9 mouse cellular contexts compared by ENCODE assay signal in the genomic region with DNA sequence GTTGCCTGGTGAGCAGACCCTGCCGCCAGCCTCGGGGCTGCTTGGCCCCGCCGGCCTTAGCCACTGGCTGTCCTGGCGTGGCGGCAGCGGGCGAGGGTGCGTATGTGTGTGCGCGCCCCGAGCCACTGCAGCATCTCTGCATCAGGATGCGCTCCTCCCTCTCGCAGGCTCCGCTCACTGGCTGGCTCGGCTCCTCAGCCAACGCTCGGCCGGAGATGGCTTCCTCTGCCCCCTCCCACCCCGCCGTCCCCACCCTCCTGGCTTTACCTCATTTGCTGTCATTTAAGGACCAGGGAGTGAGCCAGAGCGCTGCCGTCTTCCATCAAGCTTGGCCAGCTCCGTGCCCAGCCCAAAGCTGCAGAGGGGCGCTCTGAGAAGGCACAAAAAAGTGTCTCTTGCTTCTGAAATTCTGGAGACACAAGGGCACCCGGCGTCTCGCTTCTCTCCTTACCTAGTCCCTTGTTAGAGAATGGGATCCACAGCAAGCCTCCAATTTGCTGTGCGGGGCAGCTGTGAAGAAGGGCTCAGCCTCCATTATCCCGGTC. TPM values are rescaled to one million over a fixed set of nuclear protein-coding genes. Genes with fewer than 3 reads are reported as not detected.
A peak's percentile ranks its signal among the peaks of the same experiment; 100 is the strongest.
DNase-seq lines count a peak whose midpoint lies in the region; ATAC-seq and TF ChIP-seq lines count a peak whose summit lies in the region.
"Had no signal": no experiment of that assay in that cellular context is flagged by ENCODE, and none has a peak within 500 bp of the region (broad histone marks: within the 10 kb centered on the region; RNA-seq: fewer than 3 reads in every experiment).

A gene (minus strand): TSS at position 495 of the 545 bp plus-strand sequence.

- H3K9ac ChIP-seq in lung, embryonic 15.5 days, result no peak within 1 kb of the TSS
- H3K9ac ChIP-seq in forebrain, embryonic 11.5 days (ENCODE audit: low read length), result peak within 1 kb of the TSS; percentile 39
- peak within 1 kb of the TSS; percentile 84 for H3K9ac ChIP-seq in neural tube, embryonic 13.5 days
- H3K9ac ChIP-seq: liver, embryonic 13.5 days had no signal

- peak within 1 kb of the TSS; percentile 12; the same call in 1 of the 2 replicates for H3K4me3 ChIP-seq in lung, embryonic 15.5 days
- peak within 1 kb of the TSS; percentile 36 for H3K4me3 ChIP-seq in forebrain, embryonic 11.5 days (ENCODE audit: low read depth, low read length)
- H3K4me3 ChIP-seq in neural tube, embryonic 13.5 days, result peak within 1 kb of the TSS; percentile 55
- H3K4me3 ChIP-seq in gastrocnemius, adult 2 months, result no peak within 1 kb of the TSS
- H3K4me3 ChIP-seq: liver, embryonic 13.5 days had no signal

- TF ChIP-seq CTCF in gastrocnemius, adult 2 months (IDR thresholded peaks at IDR 0.05), result no peak

- no peaks in the 10 kb centered on the region for H3K36me3 ChIP-seq in lung, embryonic 15.5 days
- H3K36me3 ChIP-seq in forebrain, embryonic 11.5 days (ENCODE audit: control insufficient read depth, insufficient read depth, low read length), result no peaks in the 10 kb centered on the region
- H3K36me3 ChIP-seq in neural tube, embryonic 13.5 days, result no peaks in the 10 kb centered on the region
- H3K36me3 ChIP-seq: liver, embryonic 13.5 days had no signal

- intact Hi-C loops in gastrocnemius, adult 2 months (cut with DNase I), result no loop called here

- H3K4me1 ChIP-seq in lung, embryonic 15.5 days, result peaks cover 31% of the 10 kb centered on the region
- peaks cover 14% of the 10 kb centered on the region; the same call in 1 of the 2 replicates for H3K4me1 ChIP-seq in forebrain, embryonic 11.5 days (replicated peaks; ENCODE audit: control insufficient read depth, insufficient read depth, low read length)
- peaks cover 61% of the 10 kb centered on the region for H3K4me1 ChIP-seq in neural tube, embryonic 13.5 days (replicated peaks)
- H3K4me1 ChIP-seq: liver, embryonic 13.5 days had no signal

- H3K9me3 ChIP-seq in lung, embryonic 15.5 days, result no peaks in the 10 kb centered on the region
- no peaks in the 10 kb centered on the region for H3K9me3 ChIP-seq in forebrain, embryonic 11.5 days (ENCODE audit: control insufficient read depth, low read length)
- H3K9me3 ChIP-seq in neural tube, embryonic 13.5 days, result no peaks in the 10 kb centered on the region
- H3K9me3 ChIP-seq: liver, embryonic 13.5 days had no signal

- H3K4me2 ChIP-seq in lung, embryonic 15.5 days, result peak within 1 kb of the TSS; percentile 38
- peak within 1 kb of the TSS; percentile 66 for H3K4me2 ChIP-seq in forebrain, embryonic 11.5 days (ENCODE audit: low read depth, low read length, severe bottlenecking)
- H3K4me2 ChIP-seq in neural tube, embryonic 13.5 days, result peak within 1 kb of the TSS; percentile 64
- H3K4me2 ChIP-seq: liver, embryonic 13.5 days had no signal

- under 1% methylated on average over 30 of the region's 30 CpGs for WGBS in lung, embryonic 15.5 days
- 2% methylated on average over 30 of the region's 30 CpGs for WGBS in forebrain, embryonic 11.5 days
- WGBS in neural tube, embryonic 13.5 days, result under 1% methylated on average over 30 of the region's 30 CpGs

- H3K27me3 ChIP-seq in lung, embryonic 15.5 days, result peaks cover 43% of the 10 kb centered on the region
- H3K27me3 ChIP-seq in forebrain, embryonic 11.5 days (ENCODE audit: control insufficient read depth, insufficient read depth, low read length), result peaks cover 28% of the 10 kb centered on the region
- H3K27me3 ChIP-seq in neural tube, embryonic 13.5 days, result peaks cover 16% of the 10 kb centered on the region

- no peak for DNase-seq in lung, postnatal 25 days (ENCODE audit: low spot score)
- DNase-seq in forebrain, embryonic 11.5 days (ENCODE audit: low spot score), result peak; percentile 78
- DNase-seq in layer of hippocampus, postnatal 36 days, result peak; percentile 67 to 68
- no peak for DNase-seq in gastrocnemius, adult 2 months
- DNase-seq in ovary, postnatal 36 days (ENCODE audit: low spot score), result no peak
- no peak for DNase-seq in kidney, adult 11 months
- DNase-seq: liver, embryonic 13.5 days had no signal

- no peak for ATAC-seq in lung, embryonic 15.5 days (ENCODE audit: borderline replicate concordance, extremely low read depth, low FRiP score, low TSS enrichment)
- peak; percentile 74 for ATAC-seq in forebrain, embryonic 11.5 days (replicated peaks; ENCODE audit: low FRiP score)
- peak; percentile 90 for ATAC-seq in neural tube, embryonic 13.5 days (ENCODE audit: low read depth)

- H3K27ac ChIP-seq in lung, embryonic 15.5 days, result no peak within 1 kb of the TSS
- 0 out of 2 replicates have a peak within 1 kb of the TSS, but pooled peaks have one; percentile 18 for H3K27ac ChIP-seq in forebrain, embryonic 11.5 days (ENCODE audit: low read depth, low read length)
- peak within 1 kb of the TSS; percentile 88 for H3K27ac ChIP-seq in neural tube, embryonic 13.5 days (replicated peaks)
- H3K27ac ChIP-seq in gastrocnemius, adult 2 months, result no peak within 1 kb of the TSS
- H3K27ac ChIP-seq: liver, embryonic 13.5 days had no signal

RNA-seq across cellular contexts. Expression of the gene that starts here (rescaled TPM):
- 0.16 and 0.28 TPM in 2 replicates for polyA plus RNA-seq in lung, embryonic 15.5 days (2015; fragmentation: Nextera tagmentation; extraction: Ambion mirVana)
- polyA plus RNA-seq in forebrain, embryonic 11.5 days (2014; fragmentation: Nextera tagmentation; extraction: Ambion mirVana), result 15.3 and 16.9 TPM in 2 replicates
- 10 to 100 TPM; 71.6 to 85.6 TPM for total RNA-seq in layer of hippocampus, postnatal 36 days (2021)
- polyA plus RNA-seq in neural tube, embryonic 13.5 days (2015; fragmentation: Nextera tagmentation; extraction: Ambion mirVana), result 84.9 and 102 TPM in 2 replicates
- total RNA-seq in gastrocnemius, adult 2 months (2021), result under 1 TPM in 1 of 2 experiments, not detected in 1; 0.08 TPM

Comparison
In these comparisons a context has a peak if more than half of its experiments do, and no peak if none do; other contexts are left out.
1. RNA of the gene that starts here (total RNA-seq): 71.6 to 85.6 TPM in layer of hippocampus, postnatal 36 days; 0.08 TPM in gastrocnemius, adult 2 months; every median in the first group is over 10 times any median in the second.
2. RNA of the gene that starts here (polyA plus RNA-seq): 84.9 to 102 TPM in neural tube, embryonic 13.5 days and 15.3 to 16.9 TPM in forebrain, embryonic 11.5 days; 0.16 to 0.28 TPM in lung, embryonic 15.5 days; every median in the first group is over 10 times any median in the second.
3. H3K27ac ChIP-seq: peak in forebrain, embryonic 11.5 days (single experiment) and neural tube, embryonic 13.5 days (single experiment); none in lung, embryonic 15.5 days (single experiment) and gastrocnemius, adult 2 months (single experiment).
4. DNase-seq: peak in forebrain, embryonic 11.5 days (single experiment) and layer of hippocampus, postnatal 36 days (2 of 2); none in lung, postnatal 25 days (single experiment), gastrocnemius, adult 2 months (single experiment), ovary, postnatal 36 days (single experiment) and kidney, adult 11 months (single experiment).
5. Peak in every context shown above with its lines, with median percentiles within 50 percentile points of each other: H3K4me2 ChIP-seq.